Mouse (Mus musculus) small intestine, adult 2 months (tissue): ENCODE data around the gene Rap1gap2.

Source experiments
- CTCF ChIP-seq: fragments of 200-500 bp; IDR thresholded peaks from 2 replicates; pipeline ENCODE4 v1.5.1; 2012; ENCODE audit warnings: low read depth, mild to moderate bottlenecking, control low read depth, inconsistent platforms, low read length, moderate library complexity, mixed read lengths; ENCODE audit not compliant: insufficient replicate concordance, insufficient read length; ENCODE audit errors: extremely low read depth
- POLR2A ChIP-seq: fragments of 200-500 bp; IDR thresholded peaks from 2 replicates; pipeline ENCODE4 v1.6.1; 2012; ENCODE audit warnings: low read depth, mild to moderate bottlenecking, control low read depth, inconsistent platforms, low read length, moderate library complexity

DNA sequence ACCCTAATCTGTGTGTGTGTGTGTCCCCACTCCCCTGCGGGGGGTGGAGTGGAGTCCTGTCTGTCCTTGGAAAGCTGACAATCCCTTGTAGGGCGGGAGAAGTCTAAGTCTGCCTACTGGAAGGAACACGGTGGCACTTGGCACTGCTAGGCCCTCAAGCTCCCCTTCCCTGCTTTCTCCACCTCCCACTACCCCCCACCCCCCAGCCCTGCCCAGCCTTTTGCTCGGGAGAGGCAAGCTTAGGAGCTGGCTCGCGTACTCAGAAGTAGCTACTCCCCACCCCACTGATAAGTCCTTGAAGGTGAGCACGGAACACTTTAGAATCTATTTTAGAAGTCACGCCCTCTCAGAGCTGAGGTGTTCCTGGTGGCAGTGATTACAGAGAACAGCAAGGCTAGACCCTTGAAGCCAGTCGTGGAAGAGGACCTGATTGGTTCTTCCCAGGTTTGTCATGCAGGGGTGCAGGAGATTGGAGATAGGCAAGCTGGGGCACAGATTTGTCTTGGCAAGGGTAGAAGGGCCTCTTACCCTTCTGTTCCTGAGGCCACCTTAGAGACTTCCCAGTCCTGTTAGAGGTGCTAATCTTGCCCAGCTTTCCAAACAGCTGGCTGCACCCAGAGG, 28.2 kb upstream of the Rap1gap2 start:
- TF ChIP-seq POLR2A = no peak
- no peak for TF ChIP-seq CTCF
